Mouse (Mus musculus): ENCODE measurements at regions not wholly inside any gene's neighbourhood (a gene's known extent, or its start where the extent isn't known, plus 50 kb on each side); places are given as distances from the start of the nearest gene placed in this dataset.

DNA sequence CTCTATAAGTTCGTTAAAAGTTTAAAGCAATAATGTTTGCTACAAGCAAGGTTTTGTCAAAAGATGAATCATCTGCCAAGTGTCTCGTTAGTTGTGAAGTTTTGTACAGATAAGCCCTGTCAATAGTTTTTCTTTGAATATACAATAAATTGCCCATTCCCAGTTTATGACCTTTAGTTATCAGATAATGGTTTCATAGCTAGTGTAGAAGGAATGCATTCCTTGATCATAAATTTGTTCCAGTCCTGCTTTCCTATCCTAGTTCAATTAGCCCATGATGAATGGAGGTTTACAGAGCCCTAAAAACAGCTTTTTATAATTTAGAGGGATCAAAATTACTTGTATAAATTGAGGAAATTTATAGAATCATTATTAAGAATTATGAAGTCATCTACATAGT, 62.5 kb upstream of the Lrch2 start:
- DNase-seq (ENCODE audit: low spot score in 2 of 2): no peak

DNA sequence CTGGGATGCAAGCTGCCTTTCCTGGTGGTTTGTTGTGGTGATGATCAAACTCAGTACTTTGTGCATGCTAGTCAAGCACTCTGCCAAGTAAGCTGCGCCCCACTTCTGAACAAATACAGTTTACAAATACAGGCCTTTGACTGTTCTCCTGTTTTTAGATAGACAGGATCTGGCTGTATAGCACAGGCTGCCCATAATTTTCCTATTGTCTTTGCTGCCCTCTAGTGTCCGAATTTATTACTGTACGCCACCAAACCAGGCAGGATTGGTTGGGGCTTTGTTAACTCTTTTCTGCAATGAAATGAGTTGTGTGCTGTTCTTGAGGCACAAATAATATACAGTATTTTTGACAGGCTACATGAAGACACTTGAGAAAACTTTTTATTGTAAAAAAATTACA, 54.8 kb upstream of the Lrch2 start:
- peak; percentile 20 to 58 for DNase-seq (ENCODE audit: low spot score in 2 of 2)

Data from cerebellum, postnatal 4 days (tissue).